Mouse (Mus musculus) urinary bladder, postnatal 25 days (tissue): Measurements from ENCODE around the gene Mettl1.
A peak's percentile ranks its signal among the peaks of the same experiment; 100 is the strongest.

Experiments used
- DNase-seq: peaks from one replicate; pipeline ENCODE4 v3.0.0; 2022; ENCODE audit warnings: low spot score

The Mettl1 gene

GRCm38 (mm10) chr10:127041274-127041766 lies at the start of gene Mettl1, which contains the start of gene Eef1akmt3:
Mettl1 (plus strand) TSS chr10:127041414.
Eef1akmt3 (minus strand) TSS chr10:127041513.
- peak; percentile 49 for DNase-seq

- no peak for DNase-seq
These were observed 49.5 kb upstream of the Mettl1 start for GRCm38 (mm10) chr10:126991676-126992075.

DNA sequence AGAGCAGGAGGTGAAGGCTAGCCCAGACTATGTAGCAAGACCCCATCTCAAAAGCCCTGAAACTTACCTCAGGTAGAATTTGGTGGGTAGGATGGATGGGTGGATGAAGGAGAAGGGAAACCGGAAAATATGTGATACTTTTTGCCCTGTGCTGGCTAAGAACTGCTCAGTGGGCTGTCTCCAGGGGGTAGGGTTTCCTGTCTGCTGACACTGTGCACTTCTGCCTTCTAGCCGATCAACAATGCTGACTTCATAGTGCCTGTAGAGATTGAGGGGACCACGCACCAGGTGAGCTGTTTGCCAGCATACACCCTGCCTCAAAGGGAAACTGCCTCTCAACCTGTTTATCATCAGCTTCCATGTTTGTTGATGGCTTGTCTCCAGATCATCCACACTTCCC lies 47.6 kb upstream of the Mettl1 start:
- no peak for DNase-seq

- DNase-seq: no peak
These were observed 43.7 kb upstream of the Mettl1 start for GRCm38 (mm10) chr10:126997340-126998113.

- no peak for DNase-seq
These were observed 40.7 kb upstream of the Mettl1 start, which contains the start of gene Avil for GRCm38 (mm10) chr10:127000529-127000928. Avil (plus strand) TSS chr10:127000709.

- DNase-seq: no peak
These were observed 39.9 kb upstream of the Mettl1 start for GRCm38 (mm10) chr10:127001297-127001696.

- no peak for DNase-seq
These were observed 39.2 kb upstream of the Mettl1 start for GRCm38 (mm10) chr10:127002056-127002455.

GRCm38 (mm10) chr10:127002765-127003164 lies 38.4 kb upstream of the Mettl1 start:
- no peak for DNase-seq

DNA sequence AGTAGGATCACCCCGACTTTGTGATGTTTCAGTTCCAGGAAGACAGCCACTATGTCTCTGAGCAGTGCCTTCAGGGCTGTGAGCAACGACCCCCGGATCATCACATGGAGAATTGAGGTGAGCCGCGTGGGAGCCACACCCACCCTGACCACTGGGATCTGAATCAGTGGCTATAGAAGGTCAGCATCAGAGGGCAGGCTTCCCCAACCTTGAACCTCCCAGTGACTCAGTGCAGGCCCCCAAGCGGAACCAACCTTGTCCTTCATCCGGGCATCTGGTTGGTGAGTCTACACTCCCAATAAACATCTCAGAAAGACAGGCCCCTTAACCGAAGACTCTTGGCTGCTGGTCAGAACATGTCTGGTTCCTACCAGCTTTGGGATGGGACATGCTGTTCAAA lies 37.9 kb upstream of the Mettl1 start:
- DNase-seq: no peak

DNA sequence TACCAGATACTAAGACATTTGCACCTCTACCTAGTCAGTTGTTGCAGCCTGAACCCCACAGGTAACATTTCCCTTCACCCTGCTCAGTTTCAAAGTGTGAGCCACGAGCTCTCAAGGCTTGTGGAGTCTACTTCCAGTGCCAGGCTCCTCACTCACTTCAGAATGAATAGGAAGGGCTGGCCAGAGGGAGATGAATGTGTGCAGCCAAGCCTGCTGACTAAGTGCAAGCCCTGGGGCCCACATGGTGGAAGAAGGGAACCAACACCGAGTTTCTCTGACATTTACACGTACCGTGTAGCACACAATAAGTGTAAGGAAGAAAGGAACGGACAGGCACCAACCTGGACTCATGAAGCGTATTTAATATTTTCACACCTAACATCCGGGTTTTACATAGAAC lies 37.4 kb upstream of the Mettl1 start:
- DNase-seq: no peak

DNA sequence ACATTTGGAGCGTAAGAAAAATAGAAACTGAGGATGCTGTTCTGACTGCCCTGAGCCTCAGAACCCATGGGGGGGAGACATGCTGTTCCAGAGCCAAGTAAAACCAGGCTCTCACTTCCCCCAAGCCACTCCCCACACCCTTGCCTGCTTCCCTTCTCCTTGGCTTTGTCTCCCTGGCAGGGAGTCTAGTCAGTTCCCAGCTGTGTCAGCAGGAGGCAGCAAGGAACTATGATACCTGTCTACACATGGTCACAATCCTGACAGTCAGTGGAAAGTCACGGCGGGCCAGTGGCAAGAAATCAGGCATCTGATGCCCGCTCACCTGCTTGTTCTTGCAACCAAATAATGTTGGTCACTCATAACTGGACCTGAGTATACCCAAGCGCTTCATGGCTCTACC lies 24.7 kb upstream of the Mettl1 start:
- DNase-seq: no peak

DNA sequence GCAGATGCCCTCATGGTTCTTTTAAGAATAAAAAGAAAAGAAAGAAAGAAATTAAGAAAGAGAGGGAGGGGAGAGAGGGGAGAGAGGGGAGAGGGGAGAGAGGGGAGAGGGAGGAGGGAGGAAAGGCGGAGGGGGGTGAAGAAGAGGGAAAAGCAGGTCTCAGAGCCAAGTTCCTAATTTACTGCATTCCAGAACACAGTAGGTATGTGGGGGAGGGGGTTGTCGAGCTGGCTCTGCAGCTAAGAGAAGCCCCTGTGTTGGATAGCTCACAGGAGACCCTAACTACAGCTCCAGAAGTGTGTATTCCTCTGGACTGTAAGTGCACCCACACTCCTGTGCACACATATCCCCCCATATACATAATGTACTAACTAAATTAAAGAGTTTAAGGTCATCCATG lies 24.1 kb upstream of the Mettl1 start:
- DNase-seq: no peak

- no peak for DNase-seq
These were observed 22.8 kb upstream of the Mettl1 start for GRCm38 (mm10) chr10:127018422-127018821.

DNA sequence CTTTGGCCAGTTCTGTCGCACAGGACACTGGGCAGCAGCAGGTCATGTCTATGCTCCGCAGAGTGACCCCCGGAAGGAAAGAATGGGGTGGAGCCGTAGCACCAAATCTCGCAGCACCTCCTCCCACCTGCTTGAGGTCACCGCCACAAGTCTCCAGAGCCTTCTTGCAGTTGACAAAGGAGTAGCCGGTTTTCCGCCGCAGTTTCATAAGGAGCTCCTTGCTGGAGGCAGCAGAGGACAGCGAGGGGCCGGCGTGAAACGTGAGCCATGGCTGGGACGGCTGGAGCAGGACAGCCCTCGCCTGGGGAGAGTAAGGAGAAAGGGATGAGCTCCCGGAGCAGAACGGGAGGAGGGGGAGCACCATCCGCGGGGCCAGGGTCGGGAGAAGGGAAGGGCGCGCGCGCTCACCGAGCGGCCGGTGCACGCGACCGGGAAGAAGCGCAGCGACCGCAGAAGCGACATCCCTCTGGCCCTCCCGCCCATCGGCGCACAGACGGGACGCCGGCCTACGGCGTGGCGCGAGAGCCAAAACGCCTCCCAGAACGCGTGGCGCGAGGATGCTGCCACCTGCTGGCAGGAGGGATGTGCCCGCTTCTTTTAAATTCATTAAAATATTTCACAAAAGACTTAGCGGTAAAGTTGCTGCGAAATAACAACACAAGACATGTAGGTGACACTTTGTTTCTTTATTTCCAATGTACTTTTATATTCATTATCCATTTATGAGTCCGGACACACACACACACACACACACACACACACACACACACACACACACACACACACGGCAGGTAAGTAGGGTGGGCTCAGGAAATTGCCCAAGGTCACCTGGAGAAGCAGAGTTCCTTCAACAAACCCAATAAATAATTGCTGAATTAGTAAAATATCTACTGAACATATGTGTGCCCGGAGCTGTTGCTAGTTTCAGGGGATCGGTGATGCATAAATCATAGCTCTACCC lies 10.6 kb upstream of the Mettl1 start, which contains the start of gene Tsfm:
Tsfm (minus strand) TSS at position 505 of the 961 bp plus-strand sequence.
- DNase-seq: peak; percentile 97

GRCm38 (mm10) chr10:127033301-127033741 lies 7.9 kb upstream of the Mettl1 start:
- DNase-seq: no peak

GRCm38 (mm10) chr10:127036273-127036672 lies 4.9 kb upstream of the Mettl1 start:
- DNase-seq: no peak

GRCm38 (mm10) chr10:127037641-127038040 lies 3.6 kb upstream of the Mettl1 start:
- DNase-seq: no peak

- no peak for DNase-seq
These were observed 522 bp upstream of the Mettl1 start for GRCm38 (mm10) chr10:127040569-127041214.

DNA sequence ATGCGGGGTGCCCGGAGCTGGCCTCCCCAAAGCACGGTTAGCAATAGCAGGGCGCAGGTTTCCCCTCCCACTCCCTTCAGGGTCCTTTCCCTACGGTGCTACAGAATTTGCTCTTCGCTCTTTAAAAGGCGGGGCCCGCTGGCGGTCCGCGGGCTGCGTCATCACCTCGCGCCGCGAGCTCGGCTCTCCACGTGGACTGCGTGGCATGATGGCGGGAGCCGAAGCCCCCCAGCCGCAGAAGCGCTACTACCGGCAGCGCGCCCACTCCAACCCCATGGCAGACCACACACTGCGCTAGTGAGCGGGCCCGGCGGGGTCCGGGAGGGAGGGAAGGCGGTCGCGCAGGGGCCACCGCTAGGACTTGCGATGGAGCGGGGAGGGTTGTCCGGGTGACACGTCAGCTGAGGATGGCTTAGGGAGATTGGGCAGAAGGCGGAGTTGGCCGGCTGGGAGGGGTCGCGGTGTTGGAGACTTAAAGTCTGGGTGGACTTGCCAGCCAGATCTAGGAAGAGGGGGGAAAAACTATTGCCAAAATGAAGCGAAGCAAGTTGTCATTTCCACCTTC lies 642 bp downstream of the Mettl1 start:
- peak; percentile 84 for DNase-seq

DNA sequence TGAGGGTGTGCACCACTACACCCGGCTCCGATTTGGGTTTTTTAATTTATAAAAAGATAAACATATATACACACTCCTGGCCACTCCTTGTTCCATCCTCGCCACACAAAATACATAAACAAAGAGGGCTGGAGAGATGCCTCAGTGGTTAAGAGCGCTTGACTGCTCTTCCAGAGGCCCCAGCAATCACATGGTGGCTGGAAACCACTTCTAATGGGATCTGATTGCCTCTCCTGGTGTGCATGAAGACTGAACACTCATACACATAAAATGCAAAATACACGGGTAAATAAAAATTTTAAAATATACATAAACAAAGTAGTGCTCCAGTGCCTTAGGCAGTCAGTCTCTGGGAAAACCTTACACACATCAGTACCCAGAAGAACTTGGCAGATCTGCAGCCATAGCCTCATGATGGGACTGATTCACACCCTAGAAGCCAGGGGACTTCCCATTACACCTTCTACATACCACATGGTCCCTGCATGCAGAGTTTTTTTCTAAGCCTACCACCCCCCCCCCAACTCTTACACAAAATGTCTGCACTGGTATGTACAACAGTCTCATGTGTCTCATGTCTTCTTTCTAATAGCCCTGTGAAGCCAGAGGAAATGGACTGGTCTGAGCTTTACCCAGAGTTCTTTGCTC lies 1.4 kb downstream of the Mettl1 start:
- DNase-seq: no peak

GRCm38 (mm10) chr10:127043187-127043586 lies 2.0 kb downstream of the Mettl1 start:
- no peak for DNase-seq
